Mouse (Mus musculus): ENCODE results near the gene Cacng7.

- no peak for TF ChIP-seq CTCF (IDR thresholded peaks at IDR 0.05; ENCODE audit: extremely low read depth, insufficient read depth, low read length)
- no peak for TF ChIP-seq POLR2A (IDR thresholded peaks at IDR 0.05; ENCODE audit: extremely low read depth, insufficient read depth, low read length)
Measured at GRCm38 (mm10) chr7:3387761-3388160, 55.0 kb downstream of the Cacng7 start.

All from cortical plate, adult 2 months (tissue).